Mouse (Mus musculus): ENCODE results near the gene Abi2. TPM values are rescaled to one million over a fixed set of nuclear protein-coding genes. Genes with fewer than 3 reads are reported as not detected.

Gene Abi2
- polyA plus RNA-seq, 1 experiment from 2014 or later = 24.3 TPM

- Histone ChIP-seq H3K36me3 (ENCODE audit: control insufficient read depth, insufficient read depth, low read length) (peaks cover 9% of the 10 kb centered on the region), H3K4me2 (ENCODE audit: low read depth, low read length) (no peak overlapping the region), H3K9me3 (ENCODE audit: control insufficient read depth, low read length) (no peaks in the 10 kb centered on the region), H3K27me3 (ENCODE audit: control insufficient read depth, insufficient read depth, low read depth, low read length) (no peaks in the 10 kb centered on the region), H3K9ac (ENCODE audit: low read length) (no peak overlapping the region), H3K27ac (ENCODE audit: low read length) (no peak overlapping the region), H3K4me1 (replicated peaks; ENCODE audit: control insufficient read depth, insufficient read depth, low read length) (no peaks in the 10 kb centered on the region), H3K4me3 (ENCODE audit: low read length) (no peak overlapping the region)
- no peak for ATAC-seq (ENCODE audit: low read depth)
- WGBS = 49% methylated on average over 1 of the region's 1 CpGs
Observed at GRCm38 (mm10) chr1:60481561-60481960, 72.1 kb downstream of the Abi2 start.

- Histone ChIP-seq H3K9ac (ENCODE audit: low read length) (no peak overlapping the region), H3K4me3 (ENCODE audit: low read length) (no peak overlapping the region), H3K9me3 (ENCODE audit: control insufficient read depth, low read length) (no peaks in the 10 kb centered on the region), H3K27ac (ENCODE audit: low read length) (no peak overlapping the region), H3K4me2 (ENCODE audit: low read depth, low read length) (no peak overlapping the region), H3K36me3 (ENCODE audit: control insufficient read depth, insufficient read depth, low read length) (peaks cover 7% of the 10 kb centered on the region), H3K4me1 (replicated peaks; ENCODE audit: control insufficient read depth, insufficient read depth, low read length) (no peaks in the 10 kb centered on the region), H3K27me3 (ENCODE audit: control insufficient read depth, insufficient read depth, low read depth, low read length) (no peaks in the 10 kb centered on the region)
- 79% methylated on average over 1 of the region's 1 CpGs for WGBS
- no peak for ATAC-seq (ENCODE audit: low read depth)
Observed at GRCm38 (mm10) chr1:60482881-60483280, 73.5 kb downstream of the Abi2 start.

DNA sequence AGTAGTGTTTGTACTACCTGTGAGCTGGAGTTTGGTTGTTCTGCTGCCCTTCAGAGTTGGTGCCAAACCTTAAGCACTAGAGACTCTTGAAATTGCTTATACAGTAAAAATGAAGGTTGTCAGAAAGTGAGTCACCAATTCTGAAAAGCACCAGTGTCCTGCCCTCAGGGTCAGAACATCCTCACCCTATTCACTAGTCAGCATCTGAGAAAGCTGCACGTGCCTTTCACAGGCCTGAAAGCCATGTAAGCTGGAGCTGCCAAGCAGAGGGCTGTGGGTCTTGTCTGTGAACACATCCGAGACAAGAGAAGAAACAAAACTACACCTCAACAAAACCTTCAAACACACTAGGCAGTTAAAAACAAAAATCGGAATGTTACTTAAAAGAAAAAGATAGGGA, 76.2 kb downstream of the Abi2 start:
- H3K9ac ChIP-seq (ENCODE audit: low read length) = no peak overlapping the region
- peaks cover 19% of the 10 kb centered on the region for H3K36me3 ChIP-seq (ENCODE audit: control insufficient read depth, insufficient read depth, low read length)
- H3K9me3 ChIP-seq (ENCODE audit: control insufficient read depth, low read length) = no peaks in the 10 kb centered on the region
- H3K4me2 ChIP-seq (ENCODE audit: low read depth, low read length) = no peak overlapping the region
- no peaks in the 10 kb centered on the region for H3K27me3 ChIP-seq (ENCODE audit: control insufficient read depth, insufficient read depth, low read depth, low read length)
- H3K27ac ChIP-seq (ENCODE audit: low read length) = no peak overlapping the region
- no peak for ATAC-seq (ENCODE audit: low read depth)
- 82% methylated on average over 3 of the region's 3 CpGs for WGBS
- H3K4me1 ChIP-seq (replicated peaks; ENCODE audit: control insufficient read depth, insufficient read depth, low read length) = no peaks in the 10 kb centered on the region
- H3K4me3 ChIP-seq (ENCODE audit: low read length) = no peak overlapping the region

GRCm38 (mm10) chr1:60488635-60489034, 79.2 kb downstream of the Abi2 start:
- H3K4me3 ChIP-seq (ENCODE audit: low read length) = no peak overlapping the region
- H3K27me3 ChIP-seq (ENCODE audit: control insufficient read depth, insufficient read depth, low read depth, low read length) = no peaks in the 10 kb centered on the region
- H3K36me3 ChIP-seq (ENCODE audit: control insufficient read depth, insufficient read depth, low read length) = peaks cover 26% of the 10 kb centered on the region
- ATAC-seq (ENCODE audit: low read depth) = no peak
- no peaks in the 10 kb centered on the region for H3K9me3 ChIP-seq (ENCODE audit: control insufficient read depth, low read length)
- H3K4me2 ChIP-seq (ENCODE audit: low read depth, low read length) = no peak overlapping the region
- 78% methylated on average over 8 of the region's 8 CpGs for WGBS
- no peaks in the 10 kb centered on the region for H3K4me1 ChIP-seq (replicated peaks; ENCODE audit: control insufficient read depth, insufficient read depth, low read length)
- H3K9ac ChIP-seq (ENCODE audit: low read length) = no peak overlapping the region
- no peak overlapping the region for H3K27ac ChIP-seq (ENCODE audit: low read length)

GRCm38 (mm10) chr1:60489660-60490059, 80.2 kb downstream of the Abi2 start:
- Histone ChIP-seq H3K9me3 (ENCODE audit: control insufficient read depth, low read length) (no peaks in the 10 kb centered on the region), H3K4me2 (ENCODE audit: low read depth, low read length) (no peak overlapping the region), H3K9ac (ENCODE audit: low read length) (no peak overlapping the region), H3K4me1 (replicated peaks; ENCODE audit: control insufficient read depth, insufficient read depth, low read length) (no peaks in the 10 kb centered on the region), H3K36me3 (ENCODE audit: control insufficient read depth, insufficient read depth, low read length) (peaks cover 29% of the 10 kb centered on the region), H3K4me3 (ENCODE audit: low read length) (no peak overlapping the region), H3K27ac (ENCODE audit: low read length) (no peak overlapping the region), H3K27me3 (ENCODE audit: control insufficient read depth, insufficient read depth, low read depth, low read length) (no peaks in the 10 kb centered on the region)
- no peak for ATAC-seq (ENCODE audit: low read depth)
- 86% methylated on average over 2 of the region's 2 CpGs for WGBS

DNA sequence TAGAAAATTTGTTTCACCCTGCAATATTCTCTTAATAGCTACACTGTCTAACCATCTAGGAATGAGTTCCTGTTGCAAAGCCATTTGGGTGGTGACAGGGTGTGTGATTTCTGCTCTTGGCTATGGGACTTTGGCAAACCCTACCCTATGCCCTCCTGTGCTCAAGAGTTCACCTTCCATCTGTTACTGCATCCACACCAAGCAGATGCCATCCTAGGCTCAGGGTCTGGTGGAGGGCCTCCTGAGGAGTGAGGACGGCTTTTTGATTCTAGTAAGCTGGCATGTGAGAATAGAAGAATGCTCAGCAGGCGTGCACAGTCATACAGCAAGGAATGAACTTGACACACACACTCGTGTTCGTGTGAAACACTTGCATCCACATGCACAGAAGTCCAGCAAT, 81.1 kb downstream of the Abi2 start:
- H3K4me1 ChIP-seq (replicated peaks; ENCODE audit: control insufficient read depth, insufficient read depth, low read length) = no peaks in the 10 kb centered on the region
- 78% methylated on average over 4 of the region's 4 CpGs for WGBS
- H3K36me3 ChIP-seq (ENCODE audit: control insufficient read depth, insufficient read depth, low read length) = peaks cover 35% of the 10 kb centered on the region
- no peaks in the 10 kb centered on the region for H3K27me3 ChIP-seq (ENCODE audit: control insufficient read depth, insufficient read depth, low read depth, low read length)
- H3K4me2 ChIP-seq (ENCODE audit: low read depth, low read length) = no peak overlapping the region
- no peak overlapping the region for H3K4me3 ChIP-seq (ENCODE audit: low read length)
- ATAC-seq (ENCODE audit: low read depth) = no peak
- H3K9ac ChIP-seq (ENCODE audit: low read length) = no peak overlapping the region
- no peaks in the 10 kb centered on the region for H3K9me3 ChIP-seq (ENCODE audit: control insufficient read depth, low read length)
- no peak overlapping the region for H3K27ac ChIP-seq (ENCODE audit: low read length)

- Histone ChIP-seq H3K27ac (ENCODE audit: low read length) (no peak overlapping the region), H3K4me3 (ENCODE audit: low read length) (no peak overlapping the region), H3K4me1 (replicated peaks; ENCODE audit: control insufficient read depth, insufficient read depth, low read length) (no peaks in the 10 kb centered on the region), H3K27me3 (ENCODE audit: control insufficient read depth, insufficient read depth, low read depth, low read length) (no peaks in the 10 kb centered on the region), H3K9me3 (ENCODE audit: control insufficient read depth, low read length) (no peaks in the 10 kb centered on the region), H3K4me2 (ENCODE audit: low read depth, low read length) (no peak overlapping the region), H3K9ac (ENCODE audit: low read length) (no peak overlapping the region), H3K36me3 (ENCODE audit: control insufficient read depth, insufficient read depth, low read length) (peaks cover 42% of the 10 kb centered on the region)
- WGBS = 72% methylated on average over 5 of the region's 5 CpGs
- no peak for ATAC-seq (ENCODE audit: low read depth)
Observed at GRCm38 (mm10) chr1:60492404-60492803, 83.0 kb downstream of the Abi2 start.

DNA sequence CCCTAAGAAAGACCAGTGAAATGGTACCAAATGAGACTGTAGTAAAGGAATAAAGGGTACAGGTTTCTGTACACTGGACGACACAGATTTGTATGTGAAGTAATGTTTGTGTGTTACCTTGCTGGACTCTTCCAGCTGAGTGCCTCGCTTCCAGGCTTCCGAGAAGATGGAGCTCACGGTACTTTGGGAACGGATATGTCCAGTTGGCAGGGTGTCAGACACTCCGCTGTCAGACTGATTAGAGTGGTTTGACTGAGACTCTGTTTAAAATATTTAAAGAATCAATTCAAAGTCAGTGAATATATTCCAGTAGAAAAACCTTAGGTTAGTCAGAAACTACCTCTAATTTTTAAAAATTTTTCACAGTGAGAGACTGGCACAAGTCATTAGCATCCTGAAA, 84.0 kb downstream of the Abi2 start:
- Histone ChIP-seq H3K27ac (ENCODE audit: low read length) (no peak overlapping the region), H3K9ac (ENCODE audit: low read length) (no peak overlapping the region), H3K27me3 (ENCODE audit: control insufficient read depth, insufficient read depth, low read depth, low read length) (no peaks in the 10 kb centered on the region), H3K4me3 (ENCODE audit: low read length) (no peak overlapping the region), H3K4me1 (replicated peaks; ENCODE audit: control insufficient read depth, insufficient read depth, low read length) (no peaks in the 10 kb centered on the region), H3K9me3 (ENCODE audit: control insufficient read depth, low read length) (no peaks in the 10 kb centered on the region), H3K36me3 (ENCODE audit: control insufficient read depth, insufficient read depth, low read length) (peaks cover 38% of the 10 kb centered on the region), H3K4me2 (ENCODE audit: low read depth, low read length) (no peak overlapping the region)
- 75% methylated on average over 6 of the region's 6 CpGs for WGBS
- no peak for ATAC-seq (ENCODE audit: low read depth)

GRCm38 (mm10) chr1:60503456-60503855, 94.0 kb downstream of the Abi2 start:
- Histone ChIP-seq H3K4me1 (replicated peaks; ENCODE audit: control insufficient read depth, insufficient read depth, low read length) (no peaks in the 10 kb centered on the region), H3K4me3 (ENCODE audit: low read length) (no peak overlapping the region), H3K27me3 (ENCODE audit: control insufficient read depth, insufficient read depth, low read depth, low read length) (no peaks in the 10 kb centered on the region), H3K36me3 (ENCODE audit: control insufficient read depth, insufficient read depth, low read length) (peaks cover 19% of the 10 kb centered on the region), H3K9ac (ENCODE audit: low read length) (no peak overlapping the region), H3K4me2 (ENCODE audit: low read depth, low read length) (no peak overlapping the region), H3K9me3 (ENCODE audit: control insufficient read depth, low read length) (no peaks in the 10 kb centered on the region), H3K27ac (ENCODE audit: low read length) (no peak overlapping the region)
- 72% methylated on average over 5 of the region's 5 CpGs for WGBS
- no peak for ATAC-seq (ENCODE audit: low read depth)

DNA sequence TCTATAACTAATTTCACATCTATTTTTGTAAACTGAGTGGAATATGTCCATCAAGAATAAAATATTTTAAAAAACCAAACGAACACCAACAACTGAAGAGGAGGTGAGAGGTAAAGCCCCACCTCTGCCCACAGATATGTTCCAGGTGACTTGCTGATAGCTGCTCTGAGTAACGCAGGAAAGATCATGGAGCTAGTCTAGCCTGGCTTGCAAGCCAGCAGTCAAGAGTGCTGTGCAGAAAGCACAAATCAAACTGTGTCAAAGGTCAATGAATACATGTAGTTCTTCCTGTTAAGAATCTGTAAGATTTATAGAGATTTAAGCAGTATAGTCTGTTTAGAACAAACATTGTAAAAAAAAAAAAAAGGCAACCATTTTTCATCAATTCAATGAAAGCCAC, 101.2 kb downstream of the Abi2 start:
- Histone ChIP-seq H3K4me2 (ENCODE audit: low read depth, low read length) (no peak overlapping the region), H3K27ac (ENCODE audit: low read length) (no peak overlapping the region), H3K27me3 (ENCODE audit: control insufficient read depth, insufficient read depth, low read depth, low read length) (no peaks in the 10 kb centered on the region), H3K4me3 (ENCODE audit: low read length) (no peak overlapping the region), H3K9me3 (ENCODE audit: control insufficient read depth, low read length) (no peaks in the 10 kb centered on the region), H3K36me3 (ENCODE audit: control insufficient read depth, insufficient read depth, low read length) (peaks cover 3% of the 10 kb centered on the region), H3K4me1 (replicated peaks; ENCODE audit: control insufficient read depth, insufficient read depth, low read length) (no peaks in the 10 kb centered on the region), H3K9ac (ENCODE audit: low read length) (no peak overlapping the region)
- ATAC-seq (ENCODE audit: low read depth) = no peak
- WGBS = 70% methylated on average over 2 of the region's 2 CpGs

Data from lung, embryonic 16.5 days (tissue).